ENCODE assay signal across 20 mouse cellular contexts in the genomic region with DNA sequence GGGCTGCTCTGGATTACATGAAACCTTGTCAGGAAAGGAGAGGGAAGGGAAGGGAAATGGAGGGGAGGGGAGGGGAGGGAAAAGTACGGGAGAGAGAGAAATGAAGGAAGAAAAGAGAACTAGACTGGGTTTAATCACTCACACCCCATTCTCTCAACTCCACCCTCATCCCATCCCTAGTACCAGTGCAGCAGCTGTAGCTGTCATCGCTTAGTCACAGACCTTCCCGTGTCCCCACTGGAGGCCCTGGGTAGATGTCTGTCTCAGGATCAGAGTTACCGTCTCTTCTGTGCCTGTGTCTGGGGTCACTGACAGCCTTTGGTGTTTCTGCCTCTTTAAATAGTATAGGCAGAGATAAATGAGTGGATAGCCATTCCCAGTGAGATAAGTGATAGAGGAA. TPM values are rescaled to one million over a fixed set of nuclear protein-coding genes. Genes with fewer than 3 reads are reported as not detected.
DNase-seq lines count a peak whose midpoint lies in the region; ATAC-seq and TF ChIP-seq lines count a peak whose summit lies in the region.
"Had no signal": no experiment of that assay in that cellular context is flagged by ENCODE, and none has a peak within 500 bp of the region (broad histone marks: within the 10 kb centered on the region; RNA-seq: fewer than 3 reads in every experiment).

No protein-coding gene starts in this region.

- no peak for TF ChIP-seq CTCF in gastrocnemius, adult 2 months (IDR thresholded peaks at IDR 0.05)
- no peak for TF ChIP-seq CTCF in heart, adult 2 months (IDR thresholded peaks at IDR 0.05)
- no peak for TF ChIP-seq CTCF in heart, postnatal 0 days (IDR thresholded peaks at IDR 0.05; ENCODE audit: low read depth)

- H3K4me3 ChIP-seq in gastrocnemius, adult 2 months = no peak overlapping the region
- H3K4me3 ChIP-seq in heart, embryonic 13.5 days = no peak overlapping the region
- no peak overlapping the region for H3K4me3 ChIP-seq in heart, adult 2 months
- no peak overlapping the region for H3K4me3 ChIP-seq in heart, postnatal 0 days (ENCODE audit: low read depth, low read length)
- H3K4me3 ChIP-seq: embryonic facial prominence, embryonic 12.5 days; forebrain, embryonic 15.5 days; hindbrain, embryonic 15.5 days had no signal

- peak overlapping the region; percentile 89 for H3K27ac ChIP-seq in gastrocnemius, adult 2 months
- H3K27ac ChIP-seq in heart, embryonic 13.5 days (replicated peaks) = peak overlapping the region; percentile 95
- H3K27ac ChIP-seq in heart, adult 2 months = no peak overlapping the region
- peak overlapping the region; percentile 63 for H3K27ac ChIP-seq in heart, postnatal 0 days (ENCODE audit: low read depth)
- H3K27ac ChIP-seq: embryonic facial prominence, embryonic 12.5 days; forebrain, embryonic 15.5 days; hindbrain, embryonic 15.5 days had no signal

- peaks cover 91% of the 10 kb centered on the region for H3K36me3 ChIP-seq in heart, embryonic 13.5 days
- no peaks in the 10 kb centered on the region for H3K36me3 ChIP-seq in heart, adult 2 months (ENCODE audit: control insufficient read depth, insufficient read depth, low read length)
- peaks cover 64% of the 10 kb centered on the region for H3K36me3 ChIP-seq in heart, postnatal 0 days (replicated peaks; ENCODE audit: control insufficient read depth, insufficient read depth, low read length)
- H3K36me3 ChIP-seq: forebrain, embryonic 15.5 days had no signal

- no peaks in the 10 kb centered on the region for H3K9me3 ChIP-seq in heart, embryonic 13.5 days
- no peaks in the 10 kb centered on the region for H3K9me3 ChIP-seq in heart, postnatal 0 days (replicated peaks; ENCODE audit: control insufficient read depth, low read length)
- H3K9me3 ChIP-seq: embryonic facial prominence, embryonic 12.5 days; forebrain, embryonic 15.5 days; hindbrain, embryonic 15.5 days had no signal

- no peak overlapping the region for H3K4me2 ChIP-seq in heart, embryonic 13.5 days
- H3K4me2 ChIP-seq in heart, postnatal 0 days (ENCODE audit: low read depth, low read length) = no peak overlapping the region
- H3K4me2 ChIP-seq: embryonic facial prominence, embryonic 12.5 days; forebrain, embryonic 15.5 days; hindbrain, embryonic 15.5 days had no signal

- H3K79me2 ChIP-seq in heart, adult 2 months (replicated peaks; ENCODE audit: control insufficient read depth, insufficient read depth, low read length) = no peaks in the 10 kb centered on the region

- peak; percentile 42; the same call in 1 of the 2 replicates for ATAC-seq in heart, embryonic 13.5 days (ENCODE audit: extremely low read depth, insufficient number of reproducible peaks, low FRiP score, low TSS enrichment)
- peak; percentile 54 for ATAC-seq in heart, postnatal 0 days (ENCODE audit: insufficient read depth, low read depth)
- ATAC-seq: forebrain, embryonic 15.5 days; intestine, embryonic 16.5 days had no signal

- intact Hi-C loops in gastrocnemius, adult 2 months (cut with DNase I) = loop anchor here (5.0 kb wide), 1 partner anchor 36 kb away; no protein-coding TSS in a partner anchor
- intact Hi-C loops in gastrocnemius, postnatal 36 days (cut with DNase I) = loop anchor here (5.0 kb wide), 1 partner anchor 36 kb away; no protein-coding TSS in a partner anchor
- intact Hi-C loops in heart, adult 2 months (cut with DNase I) = loop anchor here (5.0 kb wide), 1 partner anchor 36 kb away; no protein-coding TSS in a partner anchor
- intact Hi-C loops in heart, postnatal 25 days (cut with DNase I) = loop anchor here (5.0 kb wide), 1 partner anchor 36 kb away; no protein-coding TSS in a partner anchor

- H3K9ac ChIP-seq in heart, embryonic 13.5 days = peak overlapping the region; percentile 71; the same call in 1 of the 2 replicates
- H3K9ac ChIP-seq in heart, adult 2 months (ENCODE audit: low read depth, low read length) = no peak overlapping the region
- no peak overlapping the region for H3K9ac ChIP-seq in heart, postnatal 0 days (replicated peaks; ENCODE audit: low read depth, low read length)
- H3K9ac ChIP-seq: embryonic facial prominence, embryonic 12.5 days; forebrain, embryonic 15.5 days; hindbrain, embryonic 15.5 days had no signal

- TF ChIP-seq EP300 in heart, adult 2 months (IDR thresholded peaks at IDR 0.05; ENCODE audit: insufficient read depth, low read depth, low read length) = no peak
- TF ChIP-seq EP300 in heart, postnatal 0 days (IDR thresholded peaks at IDR 0.05; ENCODE audit: low read depth) = no peak

- H3K4me1 ChIP-seq in heart, embryonic 13.5 days = peaks cover 73% of the 10 kb centered on the region
- no peaks in the 10 kb centered on the region; the same call in 1 of the 2 replicates for H3K4me1 ChIP-seq in heart, adult 2 months (ENCODE audit: control insufficient read depth, insufficient read depth, low read length)
- H3K4me1 ChIP-seq in heart, postnatal 0 days (ENCODE audit: control insufficient read depth, insufficient read depth) = 0 out of 2 replicates have a peak, but pooled peaks cover 3% of the 10 kb centered on the region
- H3K4me1 ChIP-seq: forebrain, embryonic 15.5 days; hindbrain, embryonic 15.5 days had no signal

- DNase-seq in gastrocnemius, adult 2 months = no peak
- no peak for DNase-seq in gastrocnemius, postnatal 36 days
- no peak for DNase-seq in heart, adult 2 months
- no peak for DNase-seq in heart, postnatal 0 days (ENCODE audit: low spot score)
- DNase-seq in heart, postnatal 25 days (ENCODE audit: low spot score) = no peak
- DNase-seq in brain, adult 2 months (ENCODE audit: low read depth, low spot score) = peak; percentile 58
- no peak for DNase-seq in ovary, adult 18-20 months (ENCODE audit: low spot score)
- DNase-seq: adrenal gland, postnatal 10 days; cerebellum, adult 11-12 months; cerebellum, adult 9-10 months; cerebellum, postnatal 25 days; gastrocnemius, postnatal 25 days; heart, adult 11 months; kidney, adult 2 months had no signal

- TF ChIP-seq POLR2A in heart, adult 2 months (IDR thresholded peaks at IDR 0.05; ENCODE audit: insufficient read depth, low read depth, low read length) = no peak

- WGBS in heart, embryonic 13.5 days = 23% methylated on average over 4 of the region's 4 CpGs
- 40% methylated on average over 4 of the region's 4 CpGs for WGBS in heart, adult 2 months
- WGBS in heart, postnatal 0 days = 31% methylated on average over 4 of the region's 4 CpGs

- no peaks in the 10 kb centered on the region for H3K27me3 ChIP-seq in heart, embryonic 13.5 days (replicated peaks)
- no peaks in the 10 kb centered on the region for H3K27me3 ChIP-seq in heart, adult 2 months (ENCODE audit: control insufficient read depth, insufficient read depth, low read length)
- no peaks in the 10 kb centered on the region for H3K27me3 ChIP-seq in heart, postnatal 0 days (ENCODE audit: control insufficient read depth, insufficient read depth, low read length)
- H3K27me3 ChIP-seq: embryonic facial prominence, embryonic 12.5 days; forebrain, embryonic 15.5 days; hindbrain, embryonic 15.5 days had no signal

RNA-seq across cellular contexts. Expression of a gene that starts 27.5 kb away (rescaled TPM):
- total RNA-seq in gastrocnemius, adult 2 months (2021) = 10 to 100 TPM; 41.1 to 42.7 TPM
- 10 to 100 TPM; 35.4 to 35.5 TPM for total RNA-seq in gastrocnemius, postnatal 36 days (2021)
- polyA plus RNA-seq in heart, embryonic 13.5 days (2015; fragmentation: Nextera tagmentation; extraction: Ambion mirVana) = 70.7 and 73.7 TPM in 2 replicates
- 10 to 100 TPM; 38.9 to 39.9 TPM for total RNA-seq in heart, adult 2 months (2021)
- 91.3 and 94.6 TPM in 2 replicates for polyA plus RNA-seq in heart, adult 2 months (2012; rRNA removed)
- 74.7 and 85.2 TPM in 2 replicates for total RNA-seq in heart, postnatal 0 days (2014; rRNA removed; ENCODE audit: low replicate concordance)
- 47.4 and 55.9 TPM in 2 replicates for polyA plus RNA-seq in heart, postnatal 0 days (2015; fragmentation: Nextera tagmentation; extraction: Ambion mirVana)
- 10 to 100 TPM; 36.6 to 37.3 TPM for total RNA-seq in heart, postnatal 25 days (2021)

RNA-seq across cellular contexts. Expression of a gene that starts 33.1 kb away (rescaled TPM):
- 100 to 1,000 TPM; 268 to 311 TPM for total RNA-seq in gastrocnemius, adult 2 months (2021)
- total RNA-seq in gastrocnemius, postnatal 36 days (2021) = 100 to 1,000 TPM; 229 to 230 TPM
- 55.1 and 58.8 TPM in 2 replicates for polyA plus RNA-seq in heart, embryonic 13.5 days (2015; fragmentation: Nextera tagmentation; extraction: Ambion mirVana)
- 100 to 1,000 TPM; 131 to 135 TPM for total RNA-seq in heart, adult 2 months (2021)
- polyA plus RNA-seq in heart, adult 2 months (2012; rRNA removed) = 94.0 and 109 TPM in 2 replicates
- total RNA-seq in heart, postnatal 0 days (2014; rRNA removed; ENCODE audit: low replicate concordance) = 95.0 and 105 TPM in 2 replicates
- 26.8 and 30.2 TPM in 2 replicates for polyA plus RNA-seq in heart, postnatal 0 days (2015; fragmentation: Nextera tagmentation; extraction: Ambion mirVana)
- 100 to 1,000 TPM; 141 to 144 TPM for total RNA-seq in heart, postnatal 25 days (2021)

RNA-seq across cellular contexts. Expression of a gene that starts 42.0 kb away (rescaled TPM):
- not detected for total RNA-seq in gastrocnemius, adult 2 months (2021)
- not detected for total RNA-seq in gastrocnemius, postnatal 36 days (2021)
- 0.28 and 0.31 TPM in 2 replicates for polyA plus RNA-seq in heart, embryonic 13.5 days (2015; fragmentation: Nextera tagmentation; extraction: Ambion mirVana)
- not detected for total RNA-seq in heart, adult 2 months (2021)
- polyA plus RNA-seq in heart, adult 2 months (2012; rRNA removed) = not detected in 2 replicates
- total RNA-seq in heart, postnatal 0 days (2014; rRNA removed; ENCODE audit: low replicate concordance) = not detected in 2 replicates
- 0.04 and 0.07 TPM in 2 replicates for polyA plus RNA-seq in heart, postnatal 0 days (2015; fragmentation: Nextera tagmentation; extraction: Ambion mirVana)
- not detected for total RNA-seq in heart, postnatal 25 days (2021)
- total RNA-seq: gastrocnemius, adult 18-20 months; gastrocnemius, postnatal 25 days had no signal

RNA-seq across cellular contexts. Expression of a gene that starts 48.1 kb away (rescaled TPM):
- 1,000 to 10,000 TPM; 2,035 to 2,198 TPM for total RNA-seq in gastrocnemius, adult 2 months (2021)
- total RNA-seq in gastrocnemius, postnatal 36 days (2021) = 1,000 to 10,000 TPM; 1,843 to 1,948 TPM
- polyA plus RNA-seq in heart, embryonic 13.5 days (2015; fragmentation: Nextera tagmentation; extraction: Ambion mirVana) = 393 and 426 TPM in 2 replicates
- 1,000 to 10,000 TPM; 1,224 to 1,521 TPM for total RNA-seq in heart, adult 2 months (2021)
- polyA plus RNA-seq in heart, adult 2 months (2012; rRNA removed) = 719 and 781 TPM in 2 replicates
- total RNA-seq in heart, postnatal 0 days (2014; rRNA removed; ENCODE audit: low replicate concordance) = 983 and 1,187 TPM in 2 replicates
- 601 and 639 TPM in 2 replicates for polyA plus RNA-seq in heart, postnatal 0 days (2015; fragmentation: Nextera tagmentation; extraction: Ambion mirVana)
- 1,000 to 10,000 TPM; 1,261 to 1,294 TPM for total RNA-seq in heart, postnatal 25 days (2021)
